Mouse (Mus musculus) ES-Bruce4 (cell line): Measurements from ENCODE around the gene Ice2.

Source experiments
- CTCF ChIP-seq: IDR thresholded peaks from one replicate; pipeline ENCODE4 v1.8.1; 2011; ENCODE audit warnings: low read depth, low read length
- POLR2A ChIP-seq: IDR thresholded peaks from one replicate; pipeline ENCODE4 v1.8.1; 2011; ENCODE audit warnings: low read length; ENCODE audit not compliant: insufficient read depth

- no peak for TF ChIP-seq POLR2A
- no peak for TF ChIP-seq CTCF
Observed at GRCm38 (mm10) chr9:69380546-69380945, 17.2 kb upstream of the Ice2 start.
